Comparison of ENCODE assay signal across 18 mouse cellular contexts in genomic region chr2:115069704-115070103, GRCm38 (mm10).
"Had no signal": no experiment of that assay in that cellular context is flagged by ENCODE, and none has a peak within 500 bp of the region (broad histone marks: within the 10 kb centered on the region; RNA-seq: fewer than 3 reads in every experiment).

No protein-coding gene starts in this region.

- ATAC-seq: liver, postnatal 0 days; lung, postnatal 0 days had no signal

- H3K27ac ChIP-seq: liver, embryonic 13.5 days; liver, embryonic 15.5 days; lung, embryonic 15.5 days; macrophage; midbrain, embryonic 12.5 days; neural tube, embryonic 12.5 days had no signal

- H3K27me3 ChIP-seq: liver, embryonic 13.5 days; liver, embryonic 15.5 days; lung, embryonic 15.5 days; megakaryocyte, embryonic 14.5 days; midbrain, embryonic 12.5 days; neural tube, embryonic 12.5 days had no signal

- H3K4me3 ChIP-seq: liver, embryonic 13.5 days; liver, embryonic 15.5 days; lung, embryonic 15.5 days; megakaryocyte, embryonic 14.5 days; midbrain, embryonic 12.5 days; neural tube, embryonic 12.5 days had no signal

- H3K4me2 ChIP-seq: liver, embryonic 13.5 days; liver, embryonic 15.5 days; lung, embryonic 15.5 days; midbrain, embryonic 12.5 days; neural tube, embryonic 12.5 days had no signal

- H3K36me3 ChIP-seq: liver, embryonic 13.5 days; liver, embryonic 15.5 days; lung, embryonic 15.5 days; midbrain, embryonic 12.5 days; neural tube, embryonic 12.5 days had no signal

- H3K4me1 ChIP-seq: liver, embryonic 13.5 days; liver, embryonic 15.5 days; lung, embryonic 15.5 days; megakaryocyte, embryonic 14.5 days had no signal

- DNase-seq: liver, embryonic 13.5 days; liver, postnatal 0 days; lung, adult 2 months; lung, postnatal 14 days; lung, postnatal 36 days; right cerebral cortex, postnatal 25 days; right cerebral cortex, postnatal 4 days; spleen, adult 18-20 months; thymus, adult 18-20 months; thymus, postnatal 14 days; thymus, postnatal 4 days had no signal

- H3K9ac ChIP-seq: liver, embryonic 13.5 days; liver, embryonic 15.5 days; liver, postnatal 0 days; lung, embryonic 15.5 days; midbrain, embryonic 12.5 days; neural tube, embryonic 12.5 days had no signal

- H3K9me3 ChIP-seq: liver, embryonic 13.5 days; liver, embryonic 15.5 days; lung, embryonic 15.5 days; megakaryocyte, embryonic 14.5 days; midbrain, embryonic 12.5 days; neural tube, embryonic 12.5 days had no signal
